Mouse (Mus musculus): Measurements from ENCODE around the gene Ppp4r2.

Ppp4r2 gene

DNA sequence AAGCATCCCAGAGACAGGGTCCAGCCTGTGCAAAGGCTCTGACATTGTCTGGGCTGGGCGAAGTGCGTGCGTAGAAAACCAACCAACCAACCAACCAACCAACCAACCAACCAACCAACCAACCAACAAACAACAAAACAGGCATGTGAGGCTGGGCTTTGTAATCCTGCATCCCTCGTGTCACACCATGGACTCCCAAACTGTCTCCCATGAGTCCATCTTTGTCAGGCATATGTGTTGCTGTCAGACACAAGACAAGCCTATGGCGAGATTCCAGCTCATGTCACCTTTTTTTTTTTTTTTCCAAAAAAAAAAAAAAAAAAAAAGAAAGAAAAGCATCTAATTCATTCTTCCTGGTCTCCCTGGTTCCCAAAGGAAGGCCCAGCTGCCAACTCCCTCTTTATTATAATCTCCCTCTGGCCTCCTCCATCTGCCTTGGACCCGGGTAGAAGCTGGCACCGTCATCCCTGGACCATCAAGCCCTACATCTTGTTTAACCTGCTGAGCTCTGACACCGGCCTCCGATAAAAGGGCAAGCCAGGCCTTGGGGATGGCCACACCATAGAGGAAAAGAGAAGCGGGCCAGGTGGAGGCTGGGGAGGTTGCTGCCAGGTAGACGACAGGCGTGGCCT, 51.3 kb downstream of the Ppp4r2 start:
- no peak for DNase-seq (ENCODE audit: low spot score in 2 of 2)

DNA sequence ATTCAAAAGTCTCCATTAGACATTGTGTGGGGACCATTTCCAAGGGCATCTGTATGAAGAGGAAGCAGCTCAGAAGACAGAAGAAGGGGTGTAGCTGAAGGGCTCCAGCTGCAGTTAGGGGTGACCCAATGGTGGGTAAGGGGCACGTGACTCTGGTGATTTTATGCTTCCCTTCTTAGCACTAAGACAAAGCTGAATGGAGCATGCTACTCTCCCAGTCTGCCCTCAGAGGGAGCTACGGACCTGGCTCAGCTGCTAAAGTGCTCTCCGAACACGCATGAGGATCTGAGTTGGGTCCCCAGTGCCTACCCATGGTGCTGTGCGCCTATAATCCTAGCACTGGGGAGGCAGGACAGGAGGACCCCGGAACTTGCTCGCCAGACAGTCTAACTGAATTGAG, 52.0 kb downstream of the Ppp4r2 start:
- DNase-seq (ENCODE audit: low spot score in 2 of 2) = peak in 1 of 2 experiments; percentile 49

GRCm38 (mm10) chr6:100887012-100887411, 53.6 kb downstream of the Ppp4r2 start:
- DNase-seq (ENCODE audit: low spot score in 2 of 2) = no peak

DNA sequence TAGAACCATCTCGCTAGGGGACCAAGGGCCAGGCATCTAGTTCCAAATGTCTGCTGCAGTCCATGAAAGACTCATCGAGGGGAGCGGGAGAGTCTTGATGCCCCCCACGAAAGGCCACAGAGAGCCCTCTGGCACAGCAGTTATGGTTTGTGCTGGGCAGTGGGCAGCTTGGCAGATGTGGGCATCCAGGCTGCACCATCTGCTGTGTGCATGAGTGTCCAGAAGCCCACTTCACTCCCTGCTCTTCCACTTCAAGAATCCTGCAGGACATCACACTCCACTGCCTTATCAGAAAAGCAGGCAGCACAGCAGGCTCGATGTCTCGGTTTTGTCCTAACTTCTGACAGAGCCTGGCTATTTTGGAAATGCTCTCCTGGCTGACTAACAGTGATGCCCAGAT, 55.9 kb downstream of the Ppp4r2 start:
- no peak for DNase-seq (ENCODE audit: low spot score in 2 of 2)

GRCm38 (mm10) chr6:100892489-100892888, 59.1 kb downstream of the Ppp4r2 start:
- peak; percentile 65 to 75 for DNase-seq (ENCODE audit: low spot score in 2 of 2)

GRCm38 (mm10) chr6:100893073-100893472, 59.7 kb downstream of the Ppp4r2 start:
- DNase-seq (ENCODE audit: low spot score in 2 of 2) = no peak

- no peak for DNase-seq (ENCODE audit: low spot score in 2 of 2)
Measured at GRCm38 (mm10) chr6:100895183-100895582, 61.8 kb downstream of the Ppp4r2 start.

- no peak for DNase-seq (ENCODE audit: low spot score in 2 of 2)
Measured at GRCm38 (mm10) chr6:100896883-100897282, 63.5 kb downstream of the Ppp4r2 start.

GRCm38 (mm10) chr6:100904463-100904862, 71.0 kb downstream of the Ppp4r2 start:
- DNase-seq (ENCODE audit: low spot score in 2 of 2) = no peak

DNA sequence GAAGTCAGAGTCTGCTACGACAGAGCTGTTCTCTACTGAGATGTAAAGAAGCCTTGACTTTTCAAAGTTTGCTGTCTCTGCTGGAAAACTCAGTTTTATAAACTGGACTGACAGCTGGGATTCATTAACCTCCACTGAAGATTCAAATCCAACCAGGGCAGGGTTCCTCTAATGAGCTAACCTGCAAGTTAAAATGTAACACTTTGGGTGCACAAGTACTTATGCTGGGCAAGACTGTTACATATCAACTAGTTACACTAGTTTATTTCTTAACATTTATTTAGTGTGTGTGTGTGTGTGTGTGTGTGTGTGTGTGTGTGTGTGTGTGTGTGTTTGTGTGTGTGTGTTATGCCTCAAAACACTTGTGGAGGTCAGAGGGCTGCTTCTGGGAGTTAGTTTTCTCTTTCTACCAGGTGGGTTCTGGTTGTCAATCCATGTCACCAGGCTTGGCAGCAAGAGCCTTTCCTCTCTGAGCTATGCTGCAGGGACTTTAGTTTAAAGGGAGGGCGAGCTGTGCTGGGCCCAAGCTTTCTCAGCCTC, 76.8 kb downstream of the Ppp4r2 start:
- no peak for DNase-seq (ENCODE audit: low spot score in 2 of 2)
